Mouse (Mus musculus): ENCODE measurements around the gene Olfr818. TPM values are rescaled to one million over a fixed set of nuclear protein-coding genes. Genes with fewer than 3 reads are reported as not detected.
"Not testable (repeated sequence)": the region's sequence is repeated elsewhere in the genome, so short reads cannot be mapped to it uniquely, and the experiment has no call there.

Gene Olfr818
- polyA plus RNA-seq, 1 experiment = not detected

DNA sequence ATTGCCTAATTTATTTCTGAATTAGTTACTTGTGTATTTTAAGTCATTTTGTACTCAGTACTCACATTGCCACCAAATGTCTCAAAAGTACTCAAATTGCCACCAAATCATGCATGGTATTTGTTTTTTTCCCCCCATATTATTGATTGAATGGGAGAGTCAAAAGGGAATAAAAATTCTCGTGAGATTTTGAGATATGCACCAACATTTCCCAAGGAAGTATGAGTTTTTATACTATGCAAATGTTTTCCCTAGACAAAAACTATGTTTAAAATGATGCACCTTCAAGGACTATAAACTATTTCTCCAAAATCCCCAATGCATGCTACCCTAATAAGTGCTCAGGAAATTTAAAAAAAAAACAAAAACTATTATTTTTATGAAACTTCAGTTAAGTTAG is 33.4 kb downstream of the Olfr818 start, which contains the start of gene Olfr816:
TSS of gene Olfr816 (minus strand) at position 101 of the 400 bp plus-strand sequence.
- Histone ChIP-seq H3K4me3 (ENCODE audit: low read depth, low read length) (no peak within 1 kb of the TSS), H3K27me3 (ENCODE audit: control insufficient read depth, insufficient read depth, low read length, poor library complexity, severe bottlenecking) (no peaks in the 10 kb centered on the region; the same call in 1 of the 2 replicates), H3K27ac (ENCODE audit: insufficient read depth, low read length) (no peak within 1 kb of the TSS), H3K9ac (ENCODE audit: low read depth, poor library complexity, severe bottlenecking) (no peak within 1 kb of the TSS), H3K9me3 (replicated peaks; ENCODE audit: control insufficient read depth, insufficient read depth, low read length, poor library complexity, severe bottlenecking) (no peaks in the 10 kb centered on the region), H3K4me1 (ENCODE audit: control insufficient read depth, insufficient read depth, low read length) (no peaks in the 10 kb centered on the region), H3K36me3 (ENCODE audit: control insufficient read depth, insufficient read depth, low read length, poor library complexity, severe bottlenecking) (no peaks in the 10 kb centered on the region)
- TF ChIP-seq CTCF (IDR thresholded peaks at IDR 0.05; ENCODE audit: low read depth, low read length) = no peak
- no peak for TF ChIP-seq POLR2A (IDR thresholded peaks at IDR 0.05; ENCODE audit: insufficient read depth, low read length)
- TF ChIP-seq EP300 (IDR thresholded peaks at IDR 0.05; ENCODE audit: insufficient read depth, low read depth, low read length) = no peak

DNA sequence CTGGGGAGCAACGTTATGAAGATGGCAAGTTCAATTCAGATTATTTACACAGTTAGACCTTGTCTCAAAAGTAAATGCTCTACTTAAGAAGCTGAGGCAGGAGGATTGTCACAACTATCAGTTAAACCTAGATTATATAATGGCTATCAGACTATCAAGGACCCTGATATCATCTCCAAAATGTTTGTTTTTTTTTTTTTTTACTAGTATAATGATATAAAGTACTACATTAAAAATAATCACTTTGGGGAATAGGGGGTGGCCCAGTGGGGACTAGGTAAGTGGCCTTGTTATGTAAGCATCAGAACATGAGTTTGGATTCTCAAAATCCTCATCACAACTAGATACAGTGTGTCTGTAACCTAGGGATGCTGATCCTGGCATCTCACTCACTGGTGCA is 43.1 kb downstream of the Olfr818 start, which contains the start of gene Olfr815:
TSS of gene Olfr815 (minus strand) at position 101 of the 400 bp plus-strand sequence.
- H3K9ac ChIP-seq (ENCODE audit: low read depth, poor library complexity, severe bottlenecking); H3K27me3 ChIP-seq (ENCODE audit: control insufficient read depth, insufficient read depth, low read length, poor library complexity, severe bottlenecking); H3K4me1 ChIP-seq (ENCODE audit: control insufficient read depth, insufficient read depth, low read length); H3K9me3 ChIP-seq (replicated peaks; ENCODE audit: control insufficient read depth, insufficient read depth, low read length, poor library complexity, severe bottlenecking); H3K4me3 ChIP-seq (ENCODE audit: low read depth, low read length); H3K36me3 ChIP-seq (ENCODE audit: control insufficient read depth, insufficient read depth, low read length, poor library complexity, severe bottlenecking); H3K27ac ChIP-seq (ENCODE audit: insufficient read depth, low read length): not testable (repeated sequence)

Other genes starting within 250 kb of the Olfr818 start
- gene Olfr804, start 245.9 kb downstream of the Olfr818 start, polyA plus RNA-seq (2011; ENCODE audit: insufficient read depth, insufficient read length, low read depth, missing spikeins) = not detected in 2 replicates
- gene Olfr805, start 219.7 kb downstream of the Olfr818 start, polyA plus RNA-seq (2011; ENCODE audit: insufficient read depth, insufficient read length, low read depth, missing spikeins) = not detected in 2 replicates
- gene Olfr806, start 207.2 kb downstream of the Olfr818 start, polyA plus RNA-seq (2011; ENCODE audit: insufficient read depth, insufficient read length, low read depth, missing spikeins) = not detected in 2 replicates
- not detected in 2 replicates for gene Olfr807, start 191.3 kb downstream of the Olfr818 start, polyA plus RNA-seq (2011; ENCODE audit: insufficient read depth, insufficient read length, low read depth, missing spikeins)
- gene Olfr808, start 183.6 kb downstream of the Olfr818 start, polyA plus RNA-seq (2011; ENCODE audit: insufficient read depth, insufficient read length, low read depth, missing spikeins) = not detected in 2 replicates
- gene Olfr809, start 174.5 kb downstream of the Olfr818 start, polyA plus RNA-seq (2011; ENCODE audit: insufficient read depth, insufficient read length, low read depth, missing spikeins) = not detected in 2 replicates
- not detected in 2 replicates for gene Olfr810, start 154.2 kb downstream of the Olfr818 start, polyA plus RNA-seq (2011; ENCODE audit: insufficient read depth, insufficient read length, low read depth, missing spikeins)
- not detected in 2 replicates for gene Olfr811, start 144.7 kb downstream of the Olfr818 start, polyA plus RNA-seq (2011; ENCODE audit: insufficient read depth, insufficient read length, low read depth, missing spikeins)
- gene Olfr812, start 103.0 kb downstream of the Olfr818 start, polyA plus RNA-seq (2011; ENCODE audit: insufficient read depth, insufficient read length, low read depth, missing spikeins) = not detected in 2 replicates
- gene Olfr813, start 93.7 kb downstream of the Olfr818 start, polyA plus RNA-seq (2011; ENCODE audit: insufficient read depth, insufficient read length, low read depth, missing spikeins) = not detected in 2 replicates
- gene Olfr814, start 69.2 kb downstream of the Olfr818 start, polyA plus RNA-seq (2011; ENCODE audit: insufficient read depth, insufficient read length, low read depth, missing spikeins) = 0.40 TPM in 1 of 2 replicates, not detected in the other
- gene Olfr815, start 43.2 kb downstream of the Olfr818 start, polyA plus RNA-seq (2011; ENCODE audit: insufficient read depth, insufficient read length, low read depth, missing spikeins) = not detected in 2 replicates
- not detected in 2 replicates for gene Olfr816, start 33.5 kb downstream of the Olfr818 start, polyA plus RNA-seq (2011; ENCODE audit: insufficient read depth, insufficient read length, low read depth, missing spikeins)
- gene Olfr819, start 18.2 kb upstream of the Olfr818 start, polyA plus RNA-seq (2011; ENCODE audit: insufficient read depth, insufficient read length, low read depth, missing spikeins) = not detected in 2 replicates
- gene Olfr247, start 27.0 kb upstream of the Olfr818 start, polyA plus RNA-seq (2011; ENCODE audit: insufficient read depth, insufficient read length, low read depth, missing spikeins) = not detected in 2 replicates
- gene Gm10310, start 36.0 kb upstream of the Olfr818 start, polyA plus RNA-seq (2011; ENCODE audit: insufficient read depth, insufficient read length, low read depth, missing spikeins) = not detected in 2 replicates
- not detected in 2 replicates for gene Olfr820, start 63.5 kb upstream of the Olfr818 start, polyA plus RNA-seq (2011; ENCODE audit: insufficient read depth, insufficient read length, low read depth, missing spikeins)
- gene Olfr821, start 81.2 kb upstream of the Olfr818 start, polyA plus RNA-seq (2011; ENCODE audit: insufficient read depth, insufficient read length, low read depth, missing spikeins) = not detected in 2 replicates
- not detected in 2 replicates for gene Olfr822, start 122.1 kb upstream of the Olfr818 start, polyA plus RNA-seq (2011; ENCODE audit: insufficient read depth, insufficient read length, low read depth, missing spikeins)
- not detected in 2 replicates for gene Olfr823, start 166.3 kb upstream of the Olfr818 start, polyA plus RNA-seq (2011; ENCODE audit: insufficient read depth, insufficient read length, low read depth, missing spikeins)
- gene Olfr824, start 180.9 kb upstream of the Olfr818 start, polyA plus RNA-seq (2011; ENCODE audit: insufficient read depth, insufficient read length, low read depth, missing spikeins) = not detected in 2 replicates
- gene Olfr825, start 217.7 kb upstream of the Olfr818 start, polyA plus RNA-seq (2011; ENCODE audit: insufficient read depth, insufficient read length, low read depth, missing spikeins) = not detected in 2 replicates
- not detected in 2 replicates for gene Olfr826, start 235.1 kb upstream of the Olfr818 start, polyA plus RNA-seq (2011; ENCODE audit: insufficient read depth, insufficient read length, low read depth, missing spikeins)